Mouse (Mus musculus): ENCODE measurements around the gene Fam241a.

- TF ChIP-seq CTCF (IDR thresholded peaks at IDR 0.05; ENCODE audit: insufficient read depth, low read depth, low read length) (no peak), POLR2A (IDR thresholded peaks at IDR 0.05; ENCODE audit: insufficient read depth, low read depth, low read length) (no peak)
These were observed 31.9 kb downstream of the Fam241a start for GRCm38 (mm10) chr3:127864242-127864641.

Measured in olfactory bulb, adult 2 months (tissue).